Mouse (Mus musculus) left cerebral cortex, adult 6 months (tissue): ENCODE results near the gene 2810459M11Rik. TPM values are rescaled to one million over a fixed set of nuclear protein-coding genes. Genes with fewer than 3 reads are reported as not detected.

Source experiments
- long read RNA-seq, 2 experiments: library from polyadenylated mRNA; unstranded; transcript quantifications; one replicate each; pipeline ENCODE4 v2.0.0; 2019 to 2020
- polyA plus RNA-seq: library from polyadenylated mRNA; unstranded; fragments of <200 nt; fragmentation: Nextera tagmentation; gene quantifications from 2 replicates; pipeline ENCODE4 v1.2.3, GENCODE M21; 2021

Gene 2810459M11Rik
- polyA plus RNA-seq = 4.3 and 11.2 TPM in 2 replicates
- long read RNA-seq, experiment 1, transcript 2810459M11Rik-202 (3 exons, 3,331 nt) = minor isoform, 8 of 40 reads
- long read RNA-seq, experiment 1, transcript 2810459M11Rik-201 (3 exons, 1,225 nt) = major isoform, 26 of 40 reads
- long read RNA-seq, experiment 1, partial matches to known transcripts = 1 of 40 reads
- long read RNA-seq, experiment 1, other reads (novel, unspliced or antisense) = 5 of 40 reads
- long read RNA-seq, experiment 2, transcript 2810459M11Rik-201 (3 exons, 1,225 nt) = major isoform, 7 of 13 reads
- long read RNA-seq, experiment 2, partial matches to known transcripts = 1 of 13 reads
- long read RNA-seq, experiment 2, other reads (novel, unspliced or antisense) = 2 of 13 reads

GRCm38 (mm10) chr1:86045848-86046805, at the start of gene 2810459M11Rik:
Gene 2810459M11Rik (plus strand): TSS chr1:86045863.

GRCm38 (mm10) chr1:86016516-86016915, 29.1 kb upstream of the 2810459M11Rik start, which contains the start of gene Spata3:
Gene Spata3 (plus strand): TSS chr1:86016816.

DNA sequence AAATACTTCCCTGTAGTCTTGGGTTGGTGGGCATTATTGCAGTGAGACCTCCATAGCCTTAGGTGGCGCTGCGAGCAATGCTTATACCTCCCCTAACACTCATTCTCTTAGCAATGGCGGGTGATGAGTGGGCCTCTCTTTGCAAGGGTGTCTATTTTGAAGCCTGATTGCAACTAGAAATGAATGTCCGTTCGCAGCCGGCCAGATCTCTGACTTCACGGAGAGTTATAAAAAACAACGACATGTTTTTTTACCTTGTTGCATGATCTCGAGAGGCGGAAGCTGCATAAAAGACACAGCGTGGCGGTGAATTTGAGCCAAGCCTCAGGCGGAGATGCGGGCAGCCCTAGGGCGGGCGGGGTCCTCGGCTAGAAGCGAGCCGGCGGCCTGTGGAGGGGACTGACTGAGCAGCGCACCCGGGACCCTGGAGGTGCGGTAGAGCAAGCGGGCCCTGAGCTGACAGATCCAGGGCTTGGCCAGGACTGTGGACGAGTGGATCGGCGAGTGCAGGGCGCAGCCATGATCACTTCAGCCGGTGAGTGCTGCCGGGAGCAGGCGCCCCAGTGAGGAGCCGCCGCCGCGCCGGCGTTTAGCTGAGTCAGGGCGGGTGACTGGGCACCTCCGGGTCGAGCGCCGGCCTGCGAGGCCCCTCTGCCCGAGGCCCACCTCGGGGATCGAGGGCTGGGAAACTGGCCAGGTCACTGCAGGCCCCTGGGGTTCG, 18.8 kb downstream of the 2810459M11Rik start, which contains the start of gene Psmd1:
Gene Psmd1, plus strand, starts transcription at position 117 of the 721 bp plus-strand sequence.

Other genes starting within 250 kb of the 2810459M11Rik start
- gene Itm2c, start 151.6 kb upstream of the 2810459M11Rik start, polyA plus RNA-seq = 479 and 640 TPM in 2 replicates
- gene 4933407L21Rik, start 117.4 kb upstream of the 2810459M11Rik start, polyA plus RNA-seq = 4.8 and 9.8 TPM in 2 replicates
- 0.08 and 0.17 TPM in 2 replicates for gene Gpr55, start 84.9 kb upstream of the 2810459M11Rik start, polyA plus RNA-seq
- gene Spata3, start 29.0 kb upstream of the 2810459M11Rik start, polyA plus RNA-seq = 1.2 and 1.8 TPM in 2 replicates
- 69.8 and 95.6 TPM in 2 replicates for gene Psmd1, start 18.5 kb downstream of the 2810459M11Rik start, polyA plus RNA-seq
- gene Htr2b, start 66.1 kb downstream of the 2810459M11Rik start, polyA plus RNA-seq = 0.10 and 0.12 TPM in 2 replicates
- gene Gm21972, start 87.8 kb downstream of the 2810459M11Rik start, polyA plus RNA-seq = 0.21 and 0.69 TPM in 2 replicates
- 40.2 and 41.8 TPM in 2 replicates for gene Armc9, start 108.9 kb downstream of the 2810459M11Rik start, polyA plus RNA-seq